Mouse (Mus musculus) left cerebral cortex, postnatal 4 days (tissue): Measurements from ENCODE around the gene 1600012H06Rik. TPM values are rescaled to one million over a fixed set of nuclear protein-coding genes. Genes with fewer than 3 reads are reported as not detected.
"Not testable (repeated sequence)": the region's sequence is repeated elsewhere in the genome, so short reads cannot be mapped to it uniquely, and the experiment has no call there.

ENCODE experiments used
- DNase-seq: peaks from one replicate; pipeline ENCODE4 v3.0.0-alpha.2; 2022
- intact Hi-C: fragments of 180-260 bp; cut with DNase I; formaldehyde crosslinking; loops from one replicate; pipeline ENCODE4 v1.15.1; 2025
- total RNA-seq, 2 experiments: library from RNA; stranded (reverse); gene quantifications; 2 replicates each; pipeline ENCODE4 v1.2.3; 2021

Gene 1600012H06Rik
- 10 to 100 TPM; 21.7 to 22.0 TPM for total RNA-seq

- DNase-seq: peak; percentile 99
- intact Hi-C loops: no loop called here
Measured at GRCm38 (mm10) chr17:14943009-14943728, at the start of gene 1600012H06Rik, which contains the start of gene Wdr27. 1600012H06Rik (plus strand) TSS chr17:14943184. Wdr27 (minus strand) TSS chr17:14943158.

GRCm38 (mm10) chr17:14895058-14895457 is 47.9 kb upstream of the 1600012H06Rik start:
- intact Hi-C loops, DNase-seq: not testable (repeated sequence)

DNA sequence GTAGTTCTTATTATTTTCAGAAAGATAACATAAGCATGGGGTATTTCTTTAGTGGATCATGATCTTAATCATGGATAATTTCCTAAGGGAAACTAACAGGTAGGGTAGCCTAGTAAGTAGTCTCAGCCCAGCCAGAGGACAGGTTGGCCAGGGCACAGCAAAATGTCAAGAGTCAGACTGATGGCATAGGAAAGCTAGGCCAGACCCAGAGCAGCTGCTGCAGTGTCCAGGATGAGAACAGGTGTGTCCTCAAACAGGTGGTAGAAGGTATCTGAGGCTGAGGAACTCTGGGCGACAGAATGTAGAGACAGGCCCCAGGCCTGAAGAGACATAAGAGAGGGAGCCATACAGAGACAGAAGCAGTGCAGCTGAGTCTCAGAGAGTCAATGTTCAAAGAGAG is 44.0 kb upstream of the 1600012H06Rik start:
- intact Hi-C loops: no loop called here
- DNase-seq: no peak

DNA sequence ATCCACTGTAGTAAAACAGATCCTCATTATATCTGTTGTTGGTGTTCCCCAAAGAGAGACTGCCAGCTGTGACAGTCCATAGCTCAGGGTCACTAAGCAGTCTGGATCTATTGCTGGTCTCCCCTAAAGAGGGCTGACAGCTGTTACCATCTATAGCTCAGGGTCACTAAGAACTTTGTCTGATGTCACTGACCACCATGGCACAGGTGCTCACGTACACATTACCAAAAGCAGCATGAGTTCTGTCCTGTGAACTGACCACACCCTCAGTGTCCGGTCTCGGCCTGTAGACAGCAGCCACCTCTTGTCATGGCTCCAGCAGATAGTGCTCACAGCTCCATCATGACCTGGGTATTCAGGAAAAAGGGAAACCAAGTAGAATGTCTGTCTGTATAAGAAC is 39.8 kb upstream of the 1600012H06Rik start:
- no peak for DNase-seq
- intact Hi-C loops: loop anchor here (10.0 kb wide), 1 partner anchor 618 kb away; no protein-coding TSS in a partner anchor

DNA sequence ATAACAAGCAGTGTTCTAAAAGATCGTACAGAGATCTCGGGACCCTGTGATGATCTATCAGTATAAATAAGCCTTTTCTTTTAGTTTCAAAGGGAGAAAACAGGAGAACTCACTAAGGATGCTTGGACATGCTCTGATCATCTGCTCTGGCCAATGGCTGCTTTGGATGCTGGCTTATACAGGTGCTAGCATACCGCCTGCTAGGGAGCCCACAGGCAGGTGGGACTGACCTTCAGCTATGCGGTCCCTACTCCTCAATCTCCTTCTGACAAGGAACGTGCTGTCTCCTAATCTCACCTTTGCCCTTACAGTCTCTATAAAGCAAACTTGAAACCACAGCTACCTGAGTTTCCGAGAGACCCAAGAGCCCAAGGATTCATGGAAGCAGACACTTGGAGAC is 38.8 kb upstream of the 1600012H06Rik start:
- no peak for DNase-seq
- intact Hi-C loops: loop anchor here (1.0 to 10.0 kb wide), 2 partner anchors 380 to 619 kb away; no protein-coding TSS in a partner anchor

DNA sequence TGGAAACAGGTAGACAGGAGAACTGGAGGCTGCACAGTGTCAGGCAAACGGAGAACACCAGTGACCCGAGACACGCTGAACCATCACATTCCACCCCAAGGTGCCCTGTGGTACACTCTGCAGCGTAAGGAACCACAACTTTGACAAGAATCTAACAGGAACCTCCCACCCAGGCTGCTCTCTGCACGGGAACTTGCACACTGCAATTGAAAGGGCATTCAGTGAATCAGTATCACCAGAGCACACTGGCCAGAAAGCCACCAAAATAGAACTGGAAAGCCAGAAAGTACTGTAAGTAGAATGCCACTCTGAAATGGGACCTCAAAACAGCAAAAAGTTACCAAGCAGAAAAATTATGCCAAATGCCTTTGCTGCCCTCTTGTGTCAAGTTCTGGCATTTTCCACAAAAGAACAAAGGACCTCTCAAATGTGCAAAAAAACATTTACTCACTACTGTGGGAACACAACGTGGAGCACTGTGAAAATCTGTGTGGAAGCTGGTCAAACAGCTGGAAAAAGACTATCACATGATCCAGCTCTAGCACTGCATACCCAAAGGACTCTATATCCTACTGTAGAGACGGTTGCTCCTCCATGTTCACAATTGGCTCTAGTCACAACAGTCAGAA is 38.2 kb upstream of the 1600012H06Rik start:
- intact Hi-C loops: loop anchor here (1.0 to 10.0 kb wide), 2 partner anchors 380 to 620 kb away; no protein-coding TSS in a partner anchor
- DNase-seq: peak; percentile 60

DNA sequence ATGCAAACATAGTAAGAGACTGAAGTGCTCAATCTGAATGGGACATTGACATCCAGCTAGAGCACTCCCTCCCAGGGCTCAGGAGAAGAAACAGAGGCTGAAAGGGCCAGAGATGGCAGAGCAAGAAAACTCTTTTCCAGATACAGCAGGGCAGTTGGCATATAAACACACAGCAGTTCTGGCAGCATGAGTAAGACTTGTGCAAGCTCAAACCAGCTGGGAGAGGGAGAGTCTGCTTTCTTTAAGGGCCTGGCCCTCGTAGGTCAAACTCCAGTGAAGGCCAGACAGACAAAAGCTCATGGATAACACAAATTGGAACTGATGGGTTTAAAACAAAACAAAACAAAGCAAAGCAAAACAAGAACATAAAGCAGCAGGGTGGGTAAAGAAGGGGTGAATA is 36.4 kb upstream of the 1600012H06Rik start:
- no peak for DNase-seq

DNA sequence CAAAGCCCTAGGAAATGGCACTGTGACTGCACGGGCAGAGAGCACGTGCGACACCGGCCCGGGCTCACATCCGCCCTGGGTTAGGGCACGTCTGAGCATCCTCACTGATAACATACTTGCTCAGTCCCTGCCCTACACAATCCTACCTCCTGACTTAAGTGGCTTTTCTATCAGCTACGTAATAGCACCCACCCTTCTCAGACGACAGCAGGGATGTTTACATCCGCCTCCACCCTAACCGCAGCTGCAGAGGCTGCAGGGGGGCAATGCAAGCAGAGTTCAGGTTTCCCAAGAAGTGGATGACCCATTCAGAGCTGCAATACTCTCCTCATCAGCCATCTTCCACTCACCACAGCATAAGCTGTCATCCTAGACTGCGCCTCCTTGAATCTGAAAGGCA is 35.8 kb upstream of the 1600012H06Rik start:
- DNase-seq: no peak

More for the DNA sequence above, 36.4 kb upstream of the 1600012H06Rik start:
- intact Hi-C loops: loop anchor here (10.0 kb wide), 1 partner anchor 622 kb away; no protein-coding TSS in a partner anchor

DNA sequence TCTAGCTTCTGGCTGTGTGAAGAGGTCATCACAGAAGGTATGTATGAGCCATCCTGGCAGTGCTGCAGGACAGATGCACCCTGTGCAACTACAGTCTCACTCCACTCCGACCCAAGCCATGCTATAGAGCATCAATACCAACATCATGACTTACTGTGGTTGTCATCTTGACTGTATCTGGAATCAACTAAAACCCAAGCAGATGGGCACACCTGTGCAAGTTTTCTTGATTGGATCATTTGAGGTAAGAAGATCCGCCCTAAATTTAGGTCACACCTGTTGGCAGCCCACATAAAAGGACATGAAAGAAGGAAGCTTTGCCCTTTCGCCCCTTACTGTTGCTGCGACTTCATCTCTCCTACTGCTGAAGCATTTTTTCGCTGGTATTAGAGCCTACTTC is 33.7 kb upstream of the 1600012H06Rik start:
- no peak for DNase-seq
- intact Hi-C loops: loop anchor here (10.0 kb wide), 1 partner anchor 625 kb away; no protein-coding TSS in a partner anchor

More for the DNA sequence above, 35.8 kb upstream of the 1600012H06Rik start:
- intact Hi-C loops: loop anchor here (10.0 kb wide), 1 partner anchor 622 kb away; no protein-coding TSS in a partner anchor

DNA sequence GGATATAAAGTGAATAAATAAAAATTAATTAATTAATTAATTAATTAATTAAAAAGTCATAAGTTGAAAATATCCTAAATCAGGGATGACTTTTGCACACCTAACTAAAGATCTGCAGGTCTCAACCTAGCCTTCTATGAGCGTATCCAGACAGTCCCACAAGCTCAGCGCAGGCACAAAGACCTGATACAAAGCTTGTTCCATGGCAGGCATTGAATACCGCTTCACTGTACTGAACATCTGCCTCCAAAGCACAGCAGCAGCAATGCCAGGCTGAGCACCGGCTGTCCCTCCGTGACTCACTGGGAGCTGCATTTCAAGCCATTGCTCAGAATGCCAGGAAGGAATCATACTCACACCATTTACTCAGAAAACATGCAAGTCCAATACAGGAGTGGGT is 32.2 kb upstream of the 1600012H06Rik start:
- DNase-seq: no peak
- intact Hi-C loops: no loop called here

DNA sequence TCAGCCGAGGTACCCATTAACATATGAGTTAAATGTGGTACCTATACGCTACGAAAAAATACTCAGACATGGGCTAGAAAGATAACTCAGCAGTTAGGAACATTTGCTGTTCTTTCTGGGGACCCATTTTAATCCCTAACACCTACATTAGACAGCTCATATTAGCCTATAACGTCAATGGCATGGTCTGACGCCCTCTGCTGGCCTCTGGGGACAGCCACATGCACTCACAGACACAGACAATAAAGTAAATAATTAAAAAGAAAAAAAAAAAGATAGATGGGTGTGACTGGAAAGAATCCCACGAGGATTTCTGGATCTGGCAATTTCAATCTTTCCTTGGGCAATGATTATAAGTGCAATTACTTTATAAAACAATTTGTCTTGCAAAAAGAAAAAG is 30.6 kb upstream of the 1600012H06Rik start:
- intact Hi-C loops: no loop called here
- DNase-seq: peak; percentile 10

DNA sequence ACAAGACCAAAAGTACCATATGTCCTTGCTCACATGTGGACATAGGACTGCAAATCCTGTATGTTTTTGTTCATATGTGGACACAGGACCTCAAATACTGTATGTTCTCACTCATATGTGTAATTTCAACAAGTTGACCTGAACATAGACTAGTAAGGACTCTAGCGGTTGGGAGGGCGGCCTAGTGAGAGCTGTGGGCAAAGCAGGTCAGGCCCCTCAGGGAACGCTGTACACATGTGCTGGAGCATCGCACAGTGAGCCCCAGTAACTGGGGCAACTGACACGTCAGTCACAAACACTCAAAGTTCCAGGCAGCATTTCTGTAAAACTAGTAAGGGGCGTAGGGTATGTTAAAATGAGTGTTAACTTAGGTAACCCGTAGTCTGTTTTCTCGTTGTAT is 30.0 kb upstream of the 1600012H06Rik start:
- intact Hi-C loops: no loop called here
- no peak for DNase-seq

GRCm38 (mm10) chr17:14914401-14914800 is 28.6 kb upstream of the 1600012H06Rik start:
- intact Hi-C loops: no loop called here
- no peak for DNase-seq

DNA sequence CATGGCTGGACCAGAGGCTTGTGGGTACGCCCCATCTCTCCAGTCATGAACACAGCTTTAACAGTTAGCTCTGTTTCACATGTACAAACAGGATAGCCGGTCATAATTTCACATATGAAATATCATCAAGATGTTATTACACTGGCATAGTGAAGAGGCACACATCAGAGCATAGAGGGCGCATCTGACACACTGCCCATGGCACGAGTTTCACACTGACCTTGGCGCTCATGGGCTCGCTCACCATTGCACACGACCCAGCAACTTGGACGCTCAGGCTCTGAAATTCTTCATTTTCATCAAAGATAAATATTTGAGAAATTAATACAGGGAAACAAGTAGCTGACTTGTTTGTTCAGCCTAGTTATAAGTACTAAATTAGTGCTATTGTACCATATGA is 25.1 kb upstream of the 1600012H06Rik start:
- intact Hi-C loops: no loop called here

GRCm38 (mm10) chr17:14921582-14921981 is 21.4 kb upstream of the 1600012H06Rik start:
- intact Hi-C loops: no loop called here
- no peak for DNase-seq

More for the DNA sequence above, 25.1 kb upstream of the 1600012H06Rik start:
- no peak for DNase-seq

GRCm38 (mm10) chr17:14927644-14928218 is 15.3 kb upstream of the 1600012H06Rik start:
- intact Hi-C loops: no loop called here
- no peak for DNase-seq

DNA sequence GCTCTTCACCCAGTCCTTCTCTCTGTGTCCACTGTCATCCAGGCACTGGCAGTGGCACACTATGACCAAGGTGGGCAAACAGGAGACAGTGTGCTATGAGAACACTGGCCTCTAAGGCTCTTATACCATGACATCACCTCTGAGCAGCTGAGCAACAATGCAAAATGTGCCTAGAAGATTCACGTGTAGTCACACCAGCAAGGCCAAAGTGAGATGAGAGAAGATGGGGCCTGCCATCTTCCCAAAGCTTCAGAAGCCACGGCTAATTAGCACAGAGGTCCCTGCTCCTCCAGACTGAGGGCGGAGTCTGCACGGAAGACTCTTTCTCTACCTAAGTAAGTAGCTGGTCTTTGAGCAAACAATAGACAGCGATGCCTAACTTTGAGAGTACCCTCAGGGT is 14.4 kb upstream of the 1600012H06Rik start:
- no peak for DNase-seq
- intact Hi-C loops: no loop called here

- DNase-seq: no peak
- intact Hi-C loops: no loop called here
Measured at GRCm38 (mm10) chr17:14930697-14931096, 12.3 kb upstream of the 1600012H06Rik start.

DNA sequence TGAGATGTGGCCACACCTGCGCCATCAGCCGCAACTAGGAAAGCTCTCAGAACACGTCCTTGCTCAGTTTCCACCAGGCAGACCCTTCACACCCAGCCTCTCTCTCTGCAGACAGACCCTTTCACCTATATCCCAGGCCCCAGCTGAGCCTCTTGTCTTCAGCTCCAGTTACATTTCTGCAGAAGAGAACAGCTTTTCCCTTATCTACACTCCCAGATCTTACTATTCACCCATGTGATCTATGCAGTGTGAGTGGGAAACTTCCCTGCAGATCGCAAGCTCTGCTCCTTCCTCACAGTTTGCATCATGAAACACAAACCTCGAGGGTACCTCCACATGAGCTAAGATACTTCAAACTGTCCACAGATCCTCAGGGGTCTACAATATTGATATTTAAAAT is 11.5 kb upstream of the 1600012H06Rik start:
- DNase-seq: no peak
- intact Hi-C loops: no loop called here

DNA sequence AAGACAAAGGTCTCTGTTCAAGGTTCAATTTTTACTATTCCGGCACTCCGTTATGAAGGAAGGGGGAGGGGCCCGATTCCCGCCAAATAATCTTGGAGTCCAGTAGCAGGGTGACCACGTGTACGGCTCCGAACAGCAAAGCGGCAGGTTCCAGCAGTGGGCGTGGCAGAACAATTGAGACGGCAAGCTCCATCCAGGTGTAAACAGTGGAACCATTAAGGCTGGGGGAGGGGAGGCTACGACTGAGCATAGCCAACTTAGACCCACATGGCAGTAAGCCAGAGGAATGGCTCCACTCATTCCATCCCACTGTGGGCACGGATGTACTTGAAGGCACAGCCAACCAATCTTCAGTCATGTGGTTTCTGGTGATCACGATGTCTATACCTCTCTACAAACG is 7.7 kb upstream of the 1600012H06Rik start:
- intact Hi-C loops, DNase-seq: not testable (repeated sequence)

GRCm38 (mm10) chr17:14935841-14936605 is 7.0 kb upstream of the 1600012H06Rik start:
- intact Hi-C loops: no loop called here
- DNase-seq: no peak
